Mouse (Mus musculus) midbrain, embryonic 13.5 days (tissue): ENCODE results near the gene Dstyk. TPM values are rescaled to one million over a fixed set of nuclear protein-coding genes. Genes with fewer than 3 reads are reported as not detected.

Experiments used
- ATAC-seq: fragments of 200-750 bp; cut with Nextera tagmentation; 2 replicates; pipeline ENCODE4 v1.8.0; 2017; ENCODE audit warnings: mild to moderate bottlenecking, moderate TSS enrichment, moderate library complexity
- H3K27ac ChIP-seq: fragments of 300-500 bp; sonication (generic); 2 replicates; pipeline ENCODE4 v1.5.1; 2015; ENCODE audit warnings: inconsistent platforms, mild to moderate bottlenecking, moderate library complexity
- H3K27me3 ChIP-seq: fragments of 300-500 bp; sonication (generic); 2 replicates; pipeline ENCODE4 v1.6.1; 2015; ENCODE audit warnings: mild to moderate bottlenecking, inconsistent platforms
- H3K36me3 ChIP-seq: fragments of 300-500 bp; sonication (generic); 2 replicates; pipeline ENCODE4 v1.6.1; 2015; ENCODE audit warnings: mild to moderate bottlenecking, inconsistent platforms
- H3K4me1 ChIP-seq: fragments of 300-500 bp; sonication (generic); replicated peaks from 2 replicates; pipeline ENCODE4 v1.6.1; 2015; ENCODE audit warnings: inconsistent platforms
- H3K4me2 ChIP-seq: fragments of 300-500 bp; sonication (generic); replicated peaks from 2 replicates; pipeline ENCODE4 v1.6.1; 2015; ENCODE audit warnings: moderate library complexity, mild to moderate bottlenecking, inconsistent platforms
- H3K4me3 ChIP-seq: fragments of 300-500 bp; sonication (generic); replicated peaks from 2 replicates; pipeline ENCODE4 v1.5.1; 2015; ENCODE audit warnings: mild to moderate bottlenecking, inconsistent platforms
- H3K9ac ChIP-seq: fragments of 300-500 bp; sonication (generic); replicated peaks from 2 replicates; pipeline ENCODE4 v1.6.1; 2015; ENCODE audit warnings: mild to moderate bottlenecking, inconsistent platforms
- H3K9me3 ChIP-seq: fragments of 300-500 bp; sonication (generic); 2 replicates; pipeline ENCODE4 v1.6.1; 2016; ENCODE audit warnings: mild to moderate bottlenecking, inconsistent platforms
- WGBS: fragments of 180-500 bp; shearing (Covaris S2); methylation state at CpG from one replicate; pipeline ENCODE4 v1.1.7; 2015; 5-methylcytosine and 5-hydroxymethylcytosine counted together
- polyA plus RNA-seq: library from polyadenylated mRNA; unstranded; fragments of >200 nt; fragmentation: Nextera tagmentation; extraction: Ambion mirVana; gene quantifications from 2 replicates; pipeline ENCODE4 v1.2.1, GENCODE M21; 2015

Gene Dstyk
- polyA plus RNA-seq = 10.9 and 12.9 TPM in 2 replicates

GRCm38 (mm10) chr1:132417319-132418251 lies at the start of gene Dstyk:
Dstyk (plus strand) TSS chr1:132417555.
- peak within 1 kb of the TSS; percentile 74 for H3K4me3 ChIP-seq
- no peaks in the 10 kb centered on the region for H3K36me3 ChIP-seq
- H3K4me2 ChIP-seq = peak within 1 kb of the TSS; percentile 80
- H3K27me3 ChIP-seq = no peaks in the 10 kb centered on the region
- H3K4me1 ChIP-seq = peaks cover 23% of the 10 kb centered on the region
- under 1% methylated on average over 85 of the region's 85 CpGs for WGBS
- H3K27ac ChIP-seq = peak within 1 kb of the TSS; percentile 94
- no peaks in the 10 kb centered on the region for H3K9me3 ChIP-seq
- peak within 1 kb of the TSS; percentile 87 for H3K9ac ChIP-seq
- peak; percentile 99 for ATAC-seq

- WGBS = 34% methylated on average over 7 of the region's 7 CpGs
- H3K4me1 ChIP-seq = peaks cover 52% of the 10 kb centered on the region
- peak overlapping the region; percentile 32; the same call in 1 of the 2 replicates for H3K27ac ChIP-seq
Observed at GRCm38 (mm10) chr1:132367692-132368506, 49.5 kb upstream of the Dstyk start.

GRCm38 (mm10) chr1:132370681-132371173 lies 46.6 kb upstream of the Dstyk start:
- H3K4me1 ChIP-seq = peaks cover 73% of the 10 kb centered on the region
- H3K4me2 ChIP-seq = no peak overlapping the region
- ATAC-seq = no peak
- peak overlapping the region; percentile 67 for H3K27ac ChIP-seq
- WGBS = 88% methylated on average over 9 of the region's 9 CpGs
- no peaks in the 10 kb centered on the region for H3K27me3 ChIP-seq
- peaks cover 14% of the 10 kb centered on the region for H3K36me3 ChIP-seq
- peak overlapping the region; percentile 48; the same call in 1 of the 2 replicates for H3K9ac ChIP-seq
- no peaks in the 10 kb centered on the region for H3K9me3 ChIP-seq
- H3K4me3 ChIP-seq = no peak overlapping the region

More at GRCm38 (mm10) chr1:132367692-132368506, 49.5 kb upstream of the Dstyk start:
- no peak overlapping the region for H3K4me3 ChIP-seq
- no peaks in the 10 kb centered on the region for H3K27me3 ChIP-seq
- no peak overlapping the region for H3K4me2 ChIP-seq
- ATAC-seq = peak; percentile 83
- H3K9me3 ChIP-seq = no peaks in the 10 kb centered on the region
- H3K9ac ChIP-seq = no peak overlapping the region
- peaks cover 24% of the 10 kb centered on the region for H3K36me3 ChIP-seq

- Histone ChIP-seq H3K4me1 (peaks cover 72% of the 10 kb centered on the region), H3K4me2 (no peak overlapping the region), H3K36me3 (peaks cover 14% of the 10 kb centered on the region), H3K9me3 (no peaks in the 10 kb centered on the region), H3K27ac (peak overlapping the region; percentile 89), H3K27me3 (no peaks in the 10 kb centered on the region), H3K9ac (peak overlapping the region; percentile 48), H3K4me3 (no peak overlapping the region)
- 52% methylated on average over 8 of the region's 8 CpGs for WGBS
- no peak for ATAC-seq
Observed at GRCm38 (mm10) chr1:132371298-132372081, 45.9 kb upstream of the Dstyk start.

GRCm38 (mm10) chr1:132372354-132372753 lies 45.0 kb upstream of the Dstyk start:
- Histone ChIP-seq H3K9me3 (no peaks in the 10 kb centered on the region), H3K36me3 (peaks cover 14% of the 10 kb centered on the region), H3K4me2 (peak overlapping the region; percentile 23), H3K27ac (peak overlapping the region; percentile 89), H3K4me3 (no peak overlapping the region), H3K27me3 (no peaks in the 10 kb centered on the region), H3K4me1 (peaks cover 72% of the 10 kb centered on the region), H3K9ac (peak overlapping the region; percentile 34)
- 43% methylated on average over 5 of the region's 5 CpGs for WGBS
- ATAC-seq = peak; percentile 57

GRCm38 (mm10) chr1:132372896-132373534 lies 44.3 kb upstream of the Dstyk start:
- peaks cover 20% of the 10 kb centered on the region for H3K36me3 ChIP-seq
- no peaks in the 10 kb centered on the region for H3K9me3 ChIP-seq
- peak overlapping the region; percentile 34 for H3K9ac ChIP-seq
- no peak; the same call in 1 of the 2 replicates for ATAC-seq
- WGBS = 78% methylated on average over 6 of the region's 6 CpGs
- H3K27ac ChIP-seq = peak overlapping the region; percentile 89
- H3K4me1 ChIP-seq = peaks cover 70% of the 10 kb centered on the region
- no peak overlapping the region for H3K4me3 ChIP-seq
- H3K4me2 ChIP-seq = peak overlapping the region; percentile 17; the same call in 1 of the 2 replicates
- H3K27me3 ChIP-seq = no peaks in the 10 kb centered on the region

GRCm38 (mm10) chr1:132374140-132374872 lies 43.0 kb upstream of the Dstyk start:
- peak overlapping the region; percentile 89 for H3K27ac ChIP-seq
- no peak overlapping the region for H3K9ac ChIP-seq
- WGBS = 46% methylated on average over 5 of the region's 5 CpGs
- H3K4me3 ChIP-seq = no peak overlapping the region
- ATAC-seq = peak; percentile 10; the same call in 1 of the 2 replicates
- H3K9me3 ChIP-seq = no peaks in the 10 kb centered on the region
- no peaks in the 10 kb centered on the region for H3K27me3 ChIP-seq
- H3K4me2 ChIP-seq = no peak overlapping the region
- H3K4me1 ChIP-seq = peaks cover 70% of the 10 kb centered on the region
- H3K36me3 ChIP-seq = peaks cover 33% of the 10 kb centered on the region

GRCm38 (mm10) chr1:132374873-132375244 lies 42.5 kb upstream of the Dstyk start:
- Histone ChIP-seq H3K36me3 (peaks cover 34% of the 10 kb centered on the region), H3K9me3 (no peaks in the 10 kb centered on the region), H3K4me3 (no peak overlapping the region), H3K27me3 (no peaks in the 10 kb centered on the region), H3K9ac (no peak overlapping the region), H3K27ac (peak overlapping the region; percentile 89), H3K4me1 (peaks cover 70% of the 10 kb centered on the region), H3K4me2 (no peak overlapping the region)
- no peak for ATAC-seq
- WGBS = 81% methylated on average over 3 of the region's 3 CpGs

- H3K36me3 ChIP-seq = peaks cover 35% of the 10 kb centered on the region
- H3K4me3 ChIP-seq = no peak overlapping the region
- H3K27ac ChIP-seq = peak overlapping the region; percentile 89
- H3K9me3 ChIP-seq = no peaks in the 10 kb centered on the region
- H3K9ac ChIP-seq = no peak overlapping the region
- H3K4me2 ChIP-seq = no peak overlapping the region
- ATAC-seq = no peak
- H3K27me3 ChIP-seq = no peaks in the 10 kb centered on the region
- peaks cover 70% of the 10 kb centered on the region for H3K4me1 ChIP-seq
- 46% methylated on average over 4 of the region's 4 CpGs for WGBS
Observed at GRCm38 (mm10) chr1:132375256-132375655, 42.1 kb upstream of the Dstyk start.

- WGBS = 80% methylated on average over 8 of the region's 8 CpGs
- H3K27ac ChIP-seq = peak overlapping the region; percentile 37
- H3K9ac ChIP-seq = no peak overlapping the region; the same call in 1 of the 2 replicates
- no peak for ATAC-seq
- no peak overlapping the region for H3K4me3 ChIP-seq
- H3K36me3 ChIP-seq = peaks cover 39% of the 10 kb centered on the region
- no peak overlapping the region for H3K4me2 ChIP-seq
- no peaks in the 10 kb centered on the region for H3K9me3 ChIP-seq
- peaks cover 58% of the 10 kb centered on the region for H3K4me1 ChIP-seq
- no peaks in the 10 kb centered on the region for H3K27me3 ChIP-seq
Observed at GRCm38 (mm10) chr1:132376211-132377054, 40.9 kb upstream of the Dstyk start.
